ENCODE assay signal across 28 mouse cellular contexts in the genomic region with DNA sequence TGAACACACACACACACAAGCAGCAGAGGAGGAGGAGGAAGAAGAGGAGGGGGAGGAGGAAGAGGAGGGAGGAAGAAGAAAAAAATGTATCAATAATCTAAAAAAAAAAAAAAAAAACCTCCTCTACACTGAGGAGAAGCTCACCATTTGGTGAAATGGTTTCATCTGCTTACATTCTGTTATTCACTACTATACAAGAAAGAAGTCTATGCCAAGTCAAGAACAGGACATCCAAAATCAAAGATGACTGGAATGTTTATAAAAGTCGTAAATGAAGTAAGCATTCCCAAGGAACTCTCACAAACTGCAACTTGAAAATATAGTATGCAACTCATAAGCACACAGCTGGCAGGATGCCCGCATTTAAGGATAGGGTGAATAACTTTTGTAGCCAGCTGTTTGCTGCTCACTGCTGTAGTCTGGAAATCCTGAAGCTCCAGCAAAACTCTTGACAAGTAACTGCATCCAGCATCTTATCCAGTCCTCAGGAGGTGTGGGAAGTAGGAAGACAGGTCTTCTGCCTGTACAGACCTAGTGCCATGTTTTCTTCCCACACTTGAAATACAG. TPM values are rescaled to one million over a fixed set of nuclear protein-coding genes. Genes with fewer than 3 reads are reported as not detected.
DNase-seq lines count a peak whose midpoint lies in the region; ATAC-seq and TF ChIP-seq lines count a peak whose summit lies in the region.
"Had no signal": no experiment of that assay in that cellular context is flagged by ENCODE, and none has a peak within 500 bp of the region (broad histone marks: within the 10 kb centered on the region; RNA-seq: fewer than 3 reads in every experiment).

No protein-coding gene starts in this region.

- no peaks in the 10 kb centered on the region for H3K27me3 ChIP-seq in forebrain, postnatal 0 days (ENCODE audit: insufficient read depth, low read length)
- H3K27me3 ChIP-seq in forebrain, embryonic 15.5 days: no peaks in the 10 kb centered on the region
- H3K27me3 ChIP-seq in lung, embryonic 14.5 days (ENCODE audit: insufficient read depth, low read length): no peaks in the 10 kb centered on the region
- H3K27me3 ChIP-seq: embryonic facial prominence, embryonic 12.5 days; forebrain, embryonic 12.5 days; heart, embryonic 15.5 days; midbrain, embryonic 15.5 days; neural tube, embryonic 12.5 days had no signal

- H3K4me2 ChIP-seq in forebrain, postnatal 0 days (ENCODE audit: low read depth): no peak overlapping the region
- H3K4me2 ChIP-seq in forebrain, embryonic 15.5 days (replicated peaks): no peak overlapping the region
- no peak overlapping the region for H3K4me2 ChIP-seq in lung, embryonic 14.5 days
- H3K4me2 ChIP-seq: embryonic facial prominence, embryonic 12.5 days; forebrain, embryonic 12.5 days; heart, embryonic 15.5 days; hindbrain, embryonic 14.5 days; liver, embryonic 11.5 days; midbrain, embryonic 15.5 days; neural tube, embryonic 12.5 days had no signal

- H3K4me1 ChIP-seq in forebrain, postnatal 0 days (ENCODE audit: insufficient read depth): no peaks in the 10 kb centered on the region
- H3K4me1 ChIP-seq in forebrain, embryonic 15.5 days: no peaks in the 10 kb centered on the region
- no peaks in the 10 kb centered on the region for H3K4me1 ChIP-seq in lung, embryonic 14.5 days (ENCODE audit: insufficient read depth)
- H3K4me1 ChIP-seq: embryonic facial prominence, embryonic 12.5 days; heart, embryonic 15.5 days; midbrain, embryonic 15.5 days; neural tube, embryonic 12.5 days had no signal

- ATAC-seq in forebrain, postnatal 0 days: no peak
- ATAC-seq in forebrain, embryonic 15.5 days (replicated peaks): no peak
- peak; percentile 58; the same call in 1 of the 2 replicates for ATAC-seq in lung, embryonic 14.5 days (ENCODE audit: insufficient read depth)
- ATAC-seq: CD4-positive, CD25-positive, alpha-beta regulatory T cell, adult 4 months; inflammation-experienced regulatory T-cells, adult 6 months; liver, postnatal 0 days; midbrain, embryonic 15.5 days had no signal

- no peak for TF ChIP-seq CTCF in forebrain, postnatal 0 days (IDR thresholded peaks at IDR 0.05; ENCODE audit: low read depth)
- TF ChIP-seq CTCF in lung, embryonic 14.5 days (IDR thresholded peaks at IDR 0.05; ENCODE audit: low read depth): no peak

- peak; percentile 6 for DNase-seq in forebrain, postnatal 0 days
- peak; percentile 92 for DNase-seq in lung, embryonic 14.5 days
- no peak for DNase-seq in lung, postnatal 25 days (ENCODE audit: low spot score)
- peak; percentile 69 for DNase-seq in NIH3T3 (ENCODE audit: low read depth)
- DNase-seq in lung, postnatal 4 days: peak; percentile 24 to 58
- DNase-seq in kidney, postnatal 10 days: no peak
- DNase-seq: adrenal gland, adult 8-10 months; cerebellum, adult 18-20 months; cerebellum, postnatal 14 days; gastrocnemius, adult 2 months; heart, postnatal 36 days; liver, postnatal 0 days; retina, postnatal 1 day; right cerebral cortex, postnatal 25 days; spleen, adult 18-20 months; thymus, adult 2 months; thymus, postnatal 4 days had no signal

- H3K36me3 ChIP-seq in forebrain, postnatal 0 days (ENCODE audit: insufficient read depth): peaks cover 58% of the 10 kb centered on the region
- peaks cover 70% of the 10 kb centered on the region for H3K36me3 ChIP-seq in forebrain, embryonic 15.5 days
- peaks cover 43% of the 10 kb centered on the region for H3K36me3 ChIP-seq in lung, embryonic 14.5 days (ENCODE audit: insufficient read depth)

- WGBS in forebrain, postnatal 0 days: 89% methylated on average over 2 of the region's 2 CpGs
- WGBS in forebrain, embryonic 15.5 days: 95% methylated on average over 2 of the region's 2 CpGs
- WGBS in lung, embryonic 14.5 days: 61% methylated on average over 2 of the region's 2 CpGs

- no peak overlapping the region for H3K9ac ChIP-seq in forebrain, postnatal 0 days
- H3K9ac ChIP-seq in forebrain, embryonic 15.5 days (replicated peaks): no peak overlapping the region
- no peak overlapping the region for H3K9ac ChIP-seq in lung, embryonic 14.5 days
- H3K9ac ChIP-seq: embryonic facial prominence, embryonic 12.5 days; forebrain, embryonic 12.5 days; heart, embryonic 15.5 days; hindbrain, embryonic 14.5 days; liver, postnatal 0 days; midbrain, embryonic 15.5 days; neural tube, embryonic 12.5 days had no signal

- no peak overlapping the region for H3K4me3 ChIP-seq in forebrain, postnatal 0 days (ENCODE audit: low read depth, low read length)
- no peak overlapping the region for H3K4me3 ChIP-seq in forebrain, embryonic 15.5 days
- no peak overlapping the region for H3K4me3 ChIP-seq in lung, embryonic 14.5 days (ENCODE audit: low read depth, low read length)
- H3K4me3 ChIP-seq: embryonic facial prominence, embryonic 12.5 days; erythroblast, embryonic 14.5 days; forebrain, embryonic 12.5 days; gastrocnemius, adult 2 months; heart, embryonic 15.5 days; midbrain, embryonic 15.5 days; neural tube, embryonic 12.5 days had no signal

- no peak overlapping the region for H3K27ac ChIP-seq in forebrain, postnatal 0 days (ENCODE audit: low read depth, low read length)
- no peak overlapping the region for H3K27ac ChIP-seq in forebrain, embryonic 15.5 days (replicated peaks)
- H3K27ac ChIP-seq in lung, embryonic 14.5 days (ENCODE audit: low read depth): no peak overlapping the region
- H3K27ac ChIP-seq: embryonic facial prominence, embryonic 12.5 days; forebrain, embryonic 12.5 days; gastrocnemius, adult 2 months; heart, embryonic 15.5 days; hindbrain, embryonic 14.5 days; midbrain, embryonic 15.5 days; neural tube, embryonic 12.5 days had no signal

- no peaks in the 10 kb centered on the region for H3K9me3 ChIP-seq in forebrain, postnatal 0 days (ENCODE audit: low read length)
- H3K9me3 ChIP-seq in forebrain, embryonic 15.5 days: no peaks in the 10 kb centered on the region
- H3K9me3 ChIP-seq in lung, embryonic 14.5 days (ENCODE audit: low read depth, low read length): no peaks in the 10 kb centered on the region
- H3K9me3 ChIP-seq: embryonic facial prominence, embryonic 12.5 days; forebrain, embryonic 12.5 days; heart, embryonic 15.5 days; midbrain, embryonic 15.5 days; neural tube, embryonic 12.5 days had no signal

RNA-seq across cellular contexts. Expression of gene Ulk2, which starts 46.2 kb away (rescaled TPM):
- 130 and 144 TPM in 2 replicates for total RNA-seq in forebrain, postnatal 0 days (2014; rRNA removed)
- polyA plus RNA-seq in forebrain, postnatal 0 days (2015; fragmentation: Nextera tagmentation; extraction: Ambion mirVana): 32.1 and 37.8 TPM in 2 replicates
- polyA plus RNA-seq in forebrain, embryonic 15.5 days (2015; fragmentation: Nextera tagmentation; extraction: Ambion mirVana): 39.7 and 40.7 TPM in 2 replicates
- 20.5 and 20.8 TPM in 2 replicates for polyA plus RNA-seq in lung, embryonic 14.5 days (2014; fragmentation: Nextera tagmentation; extraction: Ambion mirVana)

RNA-seq across cellular contexts. Expression of gene Prpsap2, which starts 46.7 kb away (rescaled TPM):
- 62.9 and 73.6 TPM in 2 replicates for total RNA-seq in forebrain, postnatal 0 days (2014; rRNA removed)
- polyA plus RNA-seq in forebrain, postnatal 0 days (2015; fragmentation: Nextera tagmentation; extraction: Ambion mirVana): 50.3 and 50.8 TPM in 2 replicates
- 64.3 and 67.3 TPM in 2 replicates for polyA plus RNA-seq in forebrain, embryonic 15.5 days (2015; fragmentation: Nextera tagmentation; extraction: Ambion mirVana)
- 26.7 and 28.6 TPM in 2 replicates for polyA plus RNA-seq in lung, embryonic 14.5 days (2014; fragmentation: Nextera tagmentation; extraction: Ambion mirVana)

Comparison
In these comparisons a context has a peak if more than half of its experiments do, and no peak if none do; other contexts are left out.
1. DNase-seq: peak in forebrain, postnatal 0 days (single experiment), lung, embryonic 14.5 days (single experiment), NIH3T3 (single experiment) and lung, postnatal 4 days (2 of 2); none in lung, postnatal 25 days (single experiment) and kidney, postnatal 10 days (single experiment).